Comparison of ENCODE assay signal across 8 mouse cellular contexts in genomic region chr7:114922155-114922554, GRCm38 (mm10).
DNase-seq lines count a peak whose midpoint lies in the region; ATAC-seq and TF ChIP-seq lines count a peak whose summit lies in the region.

No protein-coding gene starts in this region.

- H3K4me1 ChIP-seq in ES-E14 (ENCODE audit: control insufficient read depth in 2 of 2, insufficient read depth in 2 of 2, low read length in 2 of 2, poor library complexity in 1 of 2): peaks cover 0 to 2% of the 10 kb centered on the region in 2 experiments; a peak in 1 of 4 replicates
- peaks cover 3% of the 10 kb centered on the region for H3K4me1 ChIP-seq in forebrain, embryonic 12.5 days
- no peaks in the 10 kb centered on the region for H3K4me1 ChIP-seq in lung, adult 2 months (ENCODE audit: control insufficient read depth, insufficient read depth, low read length)

- H3K27me3 ChIP-seq in forebrain, embryonic 12.5 days: peaks cover 6% of the 10 kb centered on the region; the same call in 1 of the 2 replicates

- no peak overlapping the region for H3K4me2 ChIP-seq in forebrain, embryonic 12.5 days

- 12% methylated on average over 3 of the region's 3 CpGs for WGBS in forebrain, embryonic 12.5 days
- 9% methylated on average over 3 of the region's 3 CpGs for WGBS in lung, adult 2 months

- DNase-seq in ES-E14 (ENCODE audit: low read depth, low spot score): peak; percentile 73
- DNase-seq in c-Kit-positive CD71-negative TER-119-negative erythroid progenitor cells, embryonic 14.5 days (ENCODE audit: low read depth): peak; percentile 23
- peak; percentile 27 for DNase-seq in heart, postnatal 25 days (ENCODE audit: low spot score)
- peak; percentile 81 to 83 for DNase-seq in kidney, postnatal 4 days
- DNase-seq in lung, adult 2 months: peak; percentile 41
- peak; percentile 86 for DNase-seq in retina, postnatal 1 day
- peak; percentile 62 to 68 for DNase-seq in thymus, postnatal 36 days

- TF ChIP-seq CTCF in lung, adult 2 months (IDR thresholded peaks at IDR 0.05; ENCODE audit: insufficient read depth, low read length): peak; percentile 39

- H3K9ac ChIP-seq in ES-E14 (ENCODE audit: insufficient read depth, low read depth, low read length, poor library complexity, severe bottlenecking): no peak overlapping the region
- no peak overlapping the region; the same call in 1 of the 2 replicates for H3K9ac ChIP-seq in forebrain, embryonic 12.5 days

- H3K9me3 ChIP-seq in ES-E14 (ENCODE audit: control insufficient read depth, insufficient read depth, low read depth, low read length): no peaks in the 10 kb centered on the region
- H3K9me3 ChIP-seq in forebrain, embryonic 12.5 days: no peaks in the 10 kb centered on the region

- H3K4me3 ChIP-seq in ES-E14 (ENCODE audit: insufficient read depth in 1 of 2, low read depth in 1 of 2, low read length in 2 of 2, poor library complexity in 1 of 2, severe bottlenecking in 1 of 2): no peak overlapping the region
- H3K4me3 ChIP-seq in forebrain, embryonic 12.5 days (replicated peaks): no peak overlapping the region
- H3K4me3 ChIP-seq in lung, adult 2 months (replicated peaks; ENCODE audit: extremely low read depth, low read depth, low read length): no peak overlapping the region

- intact Hi-C loops in heart, postnatal 25 days (cut with DNase I): loop anchor here (2.0 to 10.0 kb wide), 3 partner anchors 295 to 1119 kb away; no protein-coding TSS in a partner anchor

- TF ChIP-seq POLR2A in lung, adult 2 months (IDR thresholded peaks at IDR 0.05; ENCODE audit: borderline replicate concordance, extremely low read depth, low read depth, low read length): no peak

- H3K36me3 ChIP-seq in ES-E14 (ENCODE audit: control insufficient read depth, insufficient read depth, low read length, poor library complexity, severe bottlenecking): no peaks in the 10 kb centered on the region
- H3K36me3 ChIP-seq in forebrain, embryonic 12.5 days (replicated peaks): no peaks in the 10 kb centered on the region

- in situ Hi-C loops in ES-E14 (cut with MboI; ENCODE audit: low sequenced_read_pairs in 2 of 2, unreplicated experiment in 2 of 2): loop anchor here in 1 of 2 experiments (25.0 kb wide), 1 partner anchor 1115 kb away; the partner anchor contains the start of genes 1110004F10Rik and Sox6

- H3K27ac ChIP-seq in ES-E14 (ENCODE audit: insufficient read depth, low read depth, low read length, poor library complexity, severe bottlenecking): no peak overlapping the region
- no peak overlapping the region for H3K27ac ChIP-seq in forebrain, embryonic 12.5 days

- ATAC-seq in forebrain, embryonic 12.5 days (ENCODE audit: low FRiP score): peak; percentile 74

TF ChIP-seq in ES-E14, 5 proteins besides CTCF, POLR2A, EP300 and RAD21:
- TF ChIP-seq CHD2 (IDR thresholded peaks at IDR 0.05; ENCODE audit: low read depth, low read length): no peak
- TF ChIP-seq MAFK (IDR thresholded peaks at IDR 0.05; ENCODE audit: insufficient read depth, low read depth, low read length): no peak
- TF ChIP-seq ZNF384 (IDR thresholded peaks at IDR 0.05; ENCODE audit: low read depth, low read length): no peak
- no peak for TF ChIP-seq HCFC1 (IDR thresholded peaks at IDR 0.05; ENCODE audit: borderline replicate concordance, insufficient read depth, low read length)
- peak; percentile 82 for TF ChIP-seq ZC3H11A (IDR thresholded peaks at IDR 0.05; ENCODE audit: borderline replicate concordance, low read depth, low read length)

Comparison
In these comparisons a context has a peak if more than half of its experiments do, and no peak if none do; other contexts are left out.
1. DNase-seq: peak in every context shown above with its lines; median percentile 86 in retina, postnatal 1 day; 82 in kidney, postnatal 4 days; 73 in ES-E14; 65 in thymus, postnatal 36 days; 41 in lung, adult 2 months; 27 in heart, postnatal 25 days; 23 in c-Kit-positive CD71-negative TER-119-negative erythroid progenitor cells, embryonic 14.5 days.